Mouse (Mus musculus): Measurements from ENCODE around the gene Nr1h3.
A peak's percentile ranks its signal among the peaks of the same experiment; 100 is the strongest.
"Not testable (repeated sequence)": the region's sequence is repeated elsewhere in the genome, so short reads cannot be mapped to it uniquely, and the experiment has no call there.

Gene Nr1h3

GRCm38 (mm10) chr2:91202222-91202971 lies at the start of gene Nr1h3, which contains the start of gene Acp2:
Nr1h3 (minus strand) TSS chr2:91202834.
Acp2 (plus strand) TSS chr2:91202885.
- DNase-seq (ENCODE audit: low spot score): peak; percentile 90

- DNase-seq (ENCODE audit: low spot score): no peak
Measured at GRCm38 (mm10) chr2:91252001-91252400, 49.4 kb upstream of the Nr1h3 start.

DNA sequence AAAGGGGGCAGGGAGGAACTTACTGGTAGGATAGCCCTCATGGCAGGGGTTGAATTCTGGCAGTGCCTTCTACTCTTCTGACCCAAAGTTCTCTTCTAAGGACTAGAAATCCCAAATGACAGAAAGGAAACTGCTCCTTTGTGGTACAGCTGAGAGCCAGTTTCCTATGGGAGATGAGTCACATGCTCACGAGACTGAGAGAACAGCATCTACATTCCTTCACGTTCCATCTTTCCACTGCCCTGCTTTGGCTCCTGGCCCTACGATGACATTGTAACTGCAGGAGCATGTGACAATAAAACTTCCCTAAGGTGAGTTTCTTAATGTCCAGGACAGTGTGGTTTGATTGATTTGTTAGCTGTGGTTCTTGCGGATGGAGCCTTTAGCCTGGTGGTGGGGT lies 45.7 kb upstream of the Nr1h3 start:
- no peak for DNase-seq (ENCODE audit: low spot score)

DNA sequence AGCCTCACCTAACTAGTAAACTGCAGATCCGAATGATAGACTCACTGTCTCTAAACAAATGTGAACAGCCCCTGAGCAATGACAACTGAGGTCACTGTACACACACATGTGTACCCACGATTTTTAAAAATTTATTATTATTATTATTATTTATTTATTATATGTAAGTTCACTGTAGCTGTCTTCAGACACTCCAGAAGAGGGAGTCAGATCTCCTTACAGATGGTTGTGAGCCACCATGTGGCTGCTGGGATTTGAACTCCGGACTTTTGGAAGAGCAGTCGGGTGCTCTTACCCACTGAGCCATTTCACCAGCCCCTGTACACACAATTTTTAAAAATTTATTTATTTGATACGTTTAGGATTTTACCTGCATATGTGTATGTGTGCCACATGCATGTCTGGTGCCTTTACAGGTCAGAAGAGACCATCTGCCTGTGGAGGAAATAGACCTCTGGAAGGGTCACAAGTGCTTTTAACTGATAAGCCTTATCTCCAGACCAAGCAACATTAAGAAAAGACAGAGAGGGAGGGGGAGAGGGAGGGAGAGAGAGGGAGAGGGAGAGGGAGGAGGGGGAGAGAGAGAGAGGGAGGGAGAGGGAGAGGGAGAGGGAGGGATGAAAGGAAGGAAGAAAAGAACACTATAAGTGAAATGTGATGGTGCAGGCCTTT lies 42.1 kb upstream of the Nr1h3 start:
- DNase-seq (ENCODE audit: low spot score): no peak

GRCm38 (mm10) chr2:91243416-91243815 lies 40.8 kb upstream of the Nr1h3 start:
- DNase-seq (ENCODE audit: low spot score): no peak

DNA sequence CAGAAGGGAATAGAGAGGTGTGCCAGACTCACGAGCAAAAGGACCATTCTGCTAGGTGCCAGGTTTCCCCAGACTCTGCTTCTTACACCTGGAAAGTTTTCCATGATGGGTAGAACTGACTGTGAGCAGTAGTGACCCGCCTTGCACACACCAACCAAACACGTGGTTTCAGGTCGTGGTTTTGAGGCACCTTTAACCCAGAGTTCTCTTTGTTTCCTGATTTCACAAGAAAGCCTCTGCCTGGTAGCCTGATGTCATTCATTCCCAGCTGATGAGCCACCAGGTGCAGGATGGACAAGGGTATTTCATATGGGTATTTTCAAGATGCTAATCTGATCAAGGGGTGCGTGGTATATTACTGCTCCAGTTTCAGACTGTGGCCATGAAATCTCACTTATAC lies 39.9 kb upstream of the Nr1h3 start:
- no peak for DNase-seq (ENCODE audit: low spot score)

DNA sequence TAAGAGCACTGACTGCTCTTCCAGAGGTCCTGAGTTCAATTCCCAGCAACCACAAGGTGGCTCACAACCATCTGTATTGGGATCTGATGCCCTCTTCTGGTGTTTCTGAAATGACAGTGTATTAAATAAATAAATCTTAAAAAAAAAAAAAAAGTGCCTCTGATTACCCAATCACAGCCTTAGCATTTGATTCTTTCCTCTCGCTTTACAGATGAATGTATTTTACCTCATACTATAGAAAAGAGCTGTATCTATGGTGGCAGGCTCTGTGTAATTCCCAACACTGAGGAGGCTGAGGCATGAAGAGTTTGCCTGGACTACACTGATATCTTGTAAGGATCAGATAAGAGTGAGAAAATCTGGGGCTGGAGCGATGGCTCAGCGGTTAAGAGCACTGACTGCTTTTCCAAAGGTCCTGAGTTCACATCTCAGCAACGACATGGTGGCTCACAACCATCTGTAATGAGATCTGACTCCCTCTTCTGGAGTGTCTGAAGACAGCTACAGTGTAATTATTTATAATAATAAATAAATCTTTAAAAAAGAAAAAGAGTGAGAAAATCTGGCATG lies 35.0 kb upstream of the Nr1h3 start:
- not testable (repeated sequence) for DNase-seq (ENCODE audit: low spot score)

GRCm38 (mm10) chr2:91236601-91237510 lies 34.2 kb upstream of the Nr1h3 start, which contains the start of gene Ddb2:
Ddb2 (minus strand) TSS chr2:91236982.
- peak; percentile 92 for DNase-seq (ENCODE audit: low spot score)

GRCm38 (mm10) chr2:91229735-91230134 lies 27.1 kb upstream of the Nr1h3 start:
- DNase-seq (ENCODE audit: low spot score): no peak

- DNase-seq (ENCODE audit: low spot score): no peak
Measured at GRCm38 (mm10) chr2:91223614-91224013, 21.0 kb upstream of the Nr1h3 start.

DNA sequence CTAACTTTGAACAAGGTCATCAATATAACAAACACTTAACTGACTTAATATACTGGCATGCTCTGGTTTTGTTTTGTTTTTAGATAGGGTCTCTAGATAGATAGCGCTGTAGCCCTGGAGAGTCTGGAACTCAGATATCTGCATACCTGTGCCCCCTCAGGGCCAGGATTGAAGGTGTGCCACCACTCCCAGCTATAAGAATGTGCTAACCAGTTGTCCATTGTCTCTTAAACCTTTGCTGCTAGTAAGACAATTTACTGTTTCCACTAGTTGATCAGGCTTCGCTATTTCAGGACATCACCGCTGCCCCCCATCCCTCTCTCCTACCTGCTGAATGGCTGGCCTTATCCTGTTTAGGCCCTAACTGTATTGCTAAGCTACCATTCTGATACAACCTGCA lies 17.9 kb upstream of the Nr1h3 start:
- DNase-seq (ENCODE audit: low spot score): no peak

GRCm38 (mm10) chr2:91217032-91217431 lies 14.4 kb upstream of the Nr1h3 start:
- DNase-seq (ENCODE audit: low spot score): no peak

DNA sequence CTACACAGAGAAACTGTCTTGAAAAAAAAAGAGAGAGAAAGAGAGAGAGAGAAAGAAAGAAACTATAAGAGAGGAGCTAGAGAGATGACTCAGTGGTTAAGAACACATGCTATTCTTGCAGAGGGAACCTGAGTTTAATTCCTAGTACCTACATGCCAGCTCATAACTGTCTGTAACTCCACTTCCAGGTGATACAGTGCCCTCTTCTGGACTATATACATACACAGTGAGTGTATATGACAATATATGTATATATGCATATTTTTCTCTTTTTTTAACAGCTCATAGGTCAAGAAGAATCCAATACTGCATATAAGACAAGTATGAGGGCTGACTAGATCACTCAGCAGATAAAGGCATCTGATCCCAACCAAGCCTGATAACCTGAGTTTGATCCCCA lies 10.7 kb upstream of the Nr1h3 start:
- no peak for DNase-seq (ENCODE audit: low spot score)

GRCm38 (mm10) chr2:91206254-91206775 lies 3.7 kb upstream of the Nr1h3 start:
- no peak for DNase-seq (ENCODE audit: low spot score)

GRCm38 (mm10) chr2:91202972-91203656 lies 480 bp upstream of the Nr1h3 start:
- no peak for DNase-seq (ENCODE audit: low spot score)

DNA sequence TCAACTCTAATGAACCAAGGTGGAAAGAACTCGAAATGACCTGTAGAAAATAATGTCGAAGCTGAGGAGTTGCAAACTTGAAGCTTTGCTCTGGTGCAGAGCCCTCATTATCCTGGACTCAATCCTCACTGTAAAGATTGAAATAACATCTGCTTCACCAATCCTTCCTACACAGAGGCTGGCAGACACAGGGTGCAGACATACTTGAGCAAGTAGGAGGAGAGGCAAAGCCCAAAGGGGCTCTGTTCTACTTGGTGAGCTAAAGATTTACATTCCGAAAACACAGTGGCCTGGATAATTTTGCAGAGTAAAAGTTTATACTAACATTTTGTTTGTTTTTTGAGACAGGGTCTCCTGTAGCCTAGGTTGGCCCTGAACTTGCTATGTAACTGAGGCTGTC lies 3.7 kb downstream of the Nr1h3 start:
- no peak for DNase-seq (ENCODE audit: low spot score)

GRCm38 (mm10) chr2:91196577-91197001 lies 6.0 kb downstream of the Nr1h3 start:
- no peak for DNase-seq (ENCODE audit: low spot score)

DNA sequence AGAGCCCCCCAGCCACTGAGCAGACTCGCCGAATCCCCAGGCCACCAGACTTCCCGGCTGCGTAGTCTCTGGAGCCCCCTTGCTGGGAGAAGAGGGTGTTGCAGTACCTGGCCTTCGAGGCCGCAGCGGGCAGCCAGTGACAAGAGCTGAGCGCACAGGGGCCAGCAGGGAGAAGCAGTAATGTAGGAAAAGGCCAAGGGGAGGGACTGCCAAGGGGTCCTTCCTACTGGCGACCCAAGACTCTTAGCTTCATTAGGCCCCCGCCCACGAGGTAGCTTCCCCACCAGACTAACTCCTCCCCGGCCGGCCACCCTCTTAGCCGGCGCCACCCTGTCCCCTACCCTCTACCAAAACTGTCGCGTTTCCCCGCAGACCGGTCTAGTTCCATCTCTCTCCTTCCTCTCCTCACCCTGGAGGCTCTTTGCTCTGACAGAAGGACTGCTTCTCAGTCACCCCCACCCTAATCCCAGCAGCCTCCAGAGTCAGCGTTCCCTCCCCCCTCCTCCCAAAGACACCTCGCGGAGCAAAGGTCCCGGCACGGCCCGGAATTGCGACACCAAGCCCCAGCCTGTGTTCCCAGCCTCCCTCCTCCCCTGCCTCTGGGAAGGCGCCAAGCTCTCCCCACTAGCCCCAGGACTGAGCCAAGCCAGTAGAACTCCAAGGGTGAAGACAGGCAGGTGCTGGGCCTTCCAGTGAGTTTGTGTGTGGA lies 7.9 kb downstream of the Nr1h3 start:
- peak; percentile 76 for DNase-seq (ENCODE audit: low spot score)

DNA sequence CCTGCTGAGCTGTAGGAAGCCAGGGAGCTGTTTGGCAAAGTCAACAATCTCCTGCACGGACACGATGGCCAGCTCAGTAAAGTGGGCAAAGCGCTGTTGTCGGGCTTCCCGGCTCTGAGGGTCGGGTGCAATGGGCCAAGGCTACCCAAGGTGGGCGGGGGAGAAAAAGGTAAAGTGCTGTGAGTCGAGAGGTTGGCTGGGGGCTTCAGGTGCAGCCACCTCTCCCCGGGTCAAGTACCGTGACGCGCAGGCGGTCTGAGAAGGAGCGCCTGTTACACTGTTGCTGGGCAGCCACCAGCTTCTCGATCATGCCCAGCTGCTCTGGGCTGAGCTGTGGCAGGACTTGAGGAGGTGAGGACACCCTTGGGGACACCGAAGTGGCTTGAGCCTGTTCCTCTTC lies 12.1 kb downstream of the Nr1h3 start:
- DNase-seq (ENCODE audit: low spot score): no peak

GRCm38 (mm10) chr2:91187431-91187830 lies 15.2 kb downstream of the Nr1h3 start:
- no peak for DNase-seq (ENCODE audit: low spot score)

DNA sequence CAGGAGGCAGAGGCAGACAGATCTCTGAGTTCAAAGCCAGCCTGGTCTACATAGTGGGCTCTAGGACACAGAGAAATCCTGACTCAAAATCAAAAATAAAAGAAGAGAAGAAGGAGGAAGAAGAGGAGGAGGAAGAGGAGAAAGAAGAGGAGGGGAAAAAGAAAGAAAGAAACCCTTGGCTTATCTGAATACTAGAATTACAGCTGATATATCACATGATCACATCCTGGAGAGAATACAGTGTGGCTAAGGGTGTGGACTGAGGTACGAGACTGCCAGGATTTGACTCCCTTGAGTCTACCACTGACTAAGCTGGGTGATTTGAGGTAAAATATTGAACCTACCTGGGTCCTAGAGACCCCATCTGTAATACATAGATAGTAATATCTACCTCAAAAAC lies 16.4 kb downstream of the Nr1h3 start:
- no peak for DNase-seq (ENCODE audit: low spot score)

All from ovary, adult 18-20 months (tissue).